Mouse (Mus musculus) neural tube, embryonic 11.5 days (tissue): Measurements from ENCODE around the gene Gstm3. TPM values are rescaled to one million over a fixed set of nuclear protein-coding genes. Genes with fewer than 3 reads are reported as not detected.
A peak's percentile ranks its signal among the peaks of the same experiment; 100 is the strongest.

Experiments used
- ATAC-seq: fragments of 200-750 bp; cut with Nextera tagmentation; 2 replicates; pipeline ENCODE4 v1.8.0; 2017; ENCODE audit warnings: moderate number of reproducible peaks, mild to moderate bottlenecking, moderate TSS enrichment, moderate library complexity; ENCODE audit not compliant: insufficient read depth, low FRiP score, low TSS enrichment
- DNase-seq: peaks from one replicate; pipeline ENCODE4 v3.0.0-alpha.2; 2015; ENCODE audit warnings: low spot score
- H3K27ac ChIP-seq: fragments of 300-500 bp; sonication (generic); 2 replicates; pipeline ENCODE4 v1.5.1; 2014; ENCODE audit warnings: low read depth, mild to moderate bottlenecking, low read length
- H3K27me3 ChIP-seq: fragments of 300-500 bp; sonication (generic); 2 replicates; pipeline ENCODE4 v1.6.1; 2014; ENCODE audit warnings: mild to moderate bottlenecking, low read length, mixed read lengths; ENCODE audit not compliant: control insufficient read depth, insufficient read depth
- H3K36me3 ChIP-seq: fragments of 300-500 bp; sonication (generic); 2 replicates; pipeline ENCODE4 v1.6.1; 2014; ENCODE audit warnings: mild to moderate bottlenecking, low read length, moderate library complexity, mixed read lengths; ENCODE audit not compliant: control insufficient read depth, insufficient read depth
- H3K4me1 ChIP-seq: fragments of 300-500 bp; sonication (generic); 2 replicates; pipeline ENCODE4 v1.6.1; 2014; ENCODE audit warnings: low read length, mixed read lengths; ENCODE audit not compliant: control insufficient read depth, insufficient read depth
- H3K4me2 ChIP-seq: fragments of 300-500 bp; sonication (generic); 2 replicates; pipeline ENCODE4 v1.6.1; 2014; ENCODE audit warnings: low read depth, mild to moderate bottlenecking, moderate library complexity
- H3K4me3 ChIP-seq: fragments of 300-500 bp; sonication (generic); 2 replicates; pipeline ENCODE4 v1.5.1; 2014; ENCODE audit warnings: low read depth, low read length
- H3K9ac ChIP-seq: fragments of 300-500 bp; sonication (generic); 2 replicates; pipeline ENCODE4 v1.6.1; 2014; ENCODE audit warnings: mild to moderate bottlenecking, low read length
- H3K9me3 ChIP-seq: fragments of 300-500 bp; sonication (generic); 2 replicates; pipeline ENCODE4 v1.6.1; 2016; ENCODE audit warnings: low read length; ENCODE audit not compliant: control insufficient read depth
- WGBS: fragments of 180-500 bp; shearing (Covaris S2); extraction: QIAGEN DNeasy Blood & Tissue Kit; methylation state at CpG from one replicate; pipeline ENCODE4 v1.1.7; 2014; 5-methylcytosine and 5-hydroxymethylcytosine counted together
- polyA plus RNA-seq: library from polyadenylated mRNA; unstranded; fragments of >200 nt; fragmentation: Nextera tagmentation; extraction: Ambion mirVana; gene quantifications from 2 replicates; pipeline ENCODE4 v1.2.1, GENCODE M21; 2014

Gstm3 gene
- polyA plus RNA-seq, 1 experiment from 2014 or later, result not detected

GRCm38 (mm10) chr3:107941261-107941660, 27.8 kb downstream of the Gstm3 start:
- no peak overlapping the region for H3K27ac ChIP-seq

GRCm38 (mm10) chr3:107940524-107940923, 28.6 kb downstream of the Gstm3 start:
- no peaks in the 10 kb centered on the region for H3K4me1 ChIP-seq
- ATAC-seq (no peak), DNase-seq (no peak)
- no peaks in the 10 kb centered on the region for H3K9me3 ChIP-seq
- WGBS, result 85% methylated on average over 7 of the region's 7 CpGs
- H3K36me3 ChIP-seq, result no peaks in the 10 kb centered on the region
- H3K9ac ChIP-seq, result no peak overlapping the region
- H3K27me3 ChIP-seq, result no peaks in the 10 kb centered on the region
- H3K4me2 ChIP-seq, result no peak overlapping the region
- H3K4me3 ChIP-seq, result no peak overlapping the region
- no peak overlapping the region for H3K27ac ChIP-seq

More at GRCm38 (mm10) chr3:107941261-107941660, 27.8 kb downstream of the Gstm3 start:
- H3K27me3 ChIP-seq, result no peaks in the 10 kb centered on the region
- H3K36me3 ChIP-seq, result no peaks in the 10 kb centered on the region
- no peak for DNase-seq
- 86% methylated on average over 4 of the region's 4 CpGs for WGBS
- H3K4me3 ChIP-seq, result no peak overlapping the region
- ATAC-seq, result no peak
- H3K4me2 ChIP-seq, result no peak overlapping the region
- no peaks in the 10 kb centered on the region for H3K9me3 ChIP-seq
- H3K4me1 ChIP-seq, result no peaks in the 10 kb centered on the region
- no peak overlapping the region for H3K9ac ChIP-seq

- Histone ChIP-seq H3K36me3 (no peaks in the 10 kb centered on the region), H3K27ac (no peak overlapping the region), H3K27me3 (no peaks in the 10 kb centered on the region), H3K9me3 (no peaks in the 10 kb centered on the region), H3K4me2 (no peak overlapping the region), H3K4me3 (no peak overlapping the region), H3K9ac (no peak overlapping the region), H3K4me1 (no peaks in the 10 kb centered on the region)
- no peak for ATAC-seq
- no peak for DNase-seq
- WGBS, result 80% methylated on average over 4 of the region's 4 CpGs
Measured at GRCm38 (mm10) chr3:107939830-107940229, 29.3 kb downstream of the Gstm3 start.

- Histone ChIP-seq H3K36me3 (no peaks in the 10 kb centered on the region), H3K9me3 (no peaks in the 10 kb centered on the region), H3K4me3 (no peak overlapping the region), H3K27ac (no peak overlapping the region), H3K4me2 (no peak overlapping the region), H3K4me1 (no peaks in the 10 kb centered on the region), H3K27me3 (no peaks in the 10 kb centered on the region), H3K9ac (no peak overlapping the region)
- ATAC-seq (no peak), DNase-seq (peak; percentile 62)
- 51% methylated on average over 3 of the region's 3 CpGs for WGBS
Measured at GRCm38 (mm10) chr3:107939403-107939802, 29.7 kb downstream of the Gstm3 start.

GRCm38 (mm10) chr3:107935888-107936287, 33.2 kb downstream of the Gstm3 start:
- ATAC-seq, result no peak
- H3K4me2 ChIP-seq, result no peak overlapping the region
- 66% methylated on average over 3 of the region's 3 CpGs for WGBS
- DNase-seq, result no peak
- H3K36me3 ChIP-seq, result no peaks in the 10 kb centered on the region
- no peaks in the 10 kb centered on the region; the same call in 1 of the 2 replicates for H3K4me1 ChIP-seq
- H3K27me3 ChIP-seq, result no peaks in the 10 kb centered on the region
- no peaks in the 10 kb centered on the region for H3K9me3 ChIP-seq
- H3K27ac ChIP-seq, result no peak overlapping the region
- no peak overlapping the region for H3K4me3 ChIP-seq
- H3K9ac ChIP-seq, result no peak overlapping the region

- ATAC-seq (no peak), DNase-seq (no peak)
- H3K27ac ChIP-seq, result no peak overlapping the region
- no peak overlapping the region for H3K4me2 ChIP-seq
- WGBS, result 90% methylated on average over 3 of the region's 3 CpGs
- H3K4me1 ChIP-seq, result no peaks in the 10 kb centered on the region; the same call in 1 of the 2 replicates
- H3K27me3 ChIP-seq, result no peaks in the 10 kb centered on the region
- no peaks in the 10 kb centered on the region for H3K36me3 ChIP-seq
- no peak overlapping the region for H3K9ac ChIP-seq
- H3K4me3 ChIP-seq, result no peak overlapping the region
- H3K9me3 ChIP-seq, result no peaks in the 10 kb centered on the region
Measured at GRCm38 (mm10) chr3:107935268-107935667, 33.8 kb downstream of the Gstm3 start.

- ATAC-seq (peak; percentile 21; the same call in 1 of the 2 replicates), DNase-seq (no peak)
- H3K9ac ChIP-seq, result no peak overlapping the region
- H3K36me3 ChIP-seq, result no peaks in the 10 kb centered on the region
- no peaks in the 10 kb centered on the region for H3K9me3 ChIP-seq
- no peak overlapping the region for H3K4me3 ChIP-seq
- H3K27ac ChIP-seq, result no peak overlapping the region
- WGBS, result 85% methylated on average over 6 of the region's 6 CpGs
- H3K27me3 ChIP-seq, result no peaks in the 10 kb centered on the region
- H3K4me2 ChIP-seq, result no peak overlapping the region
- H3K4me1 ChIP-seq, result no peaks in the 10 kb centered on the region; the same call in 1 of the 2 replicates
Measured at GRCm38 (mm10) chr3:107932128-107932527, 37.0 kb downstream of the Gstm3 start.

GRCm38 (mm10) chr3:107931670-107932069, 37.4 kb downstream of the Gstm3 start, which contains the start of gene Gstm7:
TSS of gene Gstm7 (minus strand) at chr3:107931817.
- Histone ChIP-seq H3K4me3 (0 out of 2 replicates have a peak within 1 kb of the TSS, but pooled peaks have one; percentile 6), H3K4me1 (no peaks in the 10 kb centered on the region; the same call in 1 of the 2 replicates), H3K27me3 (no peaks in the 10 kb centered on the region), H3K4me2 (peak within 1 kb of the TSS; percentile 32), H3K27ac (peak within 1 kb of the TSS; percentile 15; the same call in 1 of the 2 replicates), H3K9ac (peak within 1 kb of the TSS; percentile 16), H3K9me3 (no peaks in the 10 kb centered on the region), H3K36me3 (no peaks in the 10 kb centered on the region)
- WGBS, result 8% methylated on average over 10 of the region's 10 CpGs
- ATAC-seq (peak; percentile 96), DNase-seq (peak; percentile 97)

- ATAC-seq (peak; percentile 33), DNase-seq (peak; percentile 32)
- Histone ChIP-seq H3K4me3 (0 out of 2 replicates have a peak overlapping the region, but pooled peaks have one; percentile 6), H3K4me2 (peak overlapping the region; percentile 32), H3K4me1 (no peaks in the 10 kb centered on the region; the same call in 1 of the 2 replicates), H3K27me3 (no peaks in the 10 kb centered on the region), H3K9me3 (no peaks in the 10 kb centered on the region), H3K36me3 (no peaks in the 10 kb centered on the region), H3K27ac (peak overlapping the region; percentile 15; the same call in 1 of the 2 replicates), H3K9ac (peak overlapping the region; percentile 16)
- 85% methylated on average over 2 of the region's 2 CpGs for whole genome bisulfite sequencing
Measured at GRCm38 (mm10) chr3:107931134-107931533, 37.9 kb downstream of the Gstm3 start.
